Mouse (Mus musculus) retina, embryonic 14.5 days (tissue): ENCODE data around the gene Slc16a5.
"Not testable (repeated sequence)": the region's sequence is repeated elsewhere in the genome, so short reads cannot be mapped to it uniquely, and the experiment has no call there.

Experiments
- DNase-seq: peaks from one replicate; pipeline ENCODE4 v3.0.0-alpha.2; 2015; ENCODE audit warnings: low spot score

Gene Slc16a5

DNA sequence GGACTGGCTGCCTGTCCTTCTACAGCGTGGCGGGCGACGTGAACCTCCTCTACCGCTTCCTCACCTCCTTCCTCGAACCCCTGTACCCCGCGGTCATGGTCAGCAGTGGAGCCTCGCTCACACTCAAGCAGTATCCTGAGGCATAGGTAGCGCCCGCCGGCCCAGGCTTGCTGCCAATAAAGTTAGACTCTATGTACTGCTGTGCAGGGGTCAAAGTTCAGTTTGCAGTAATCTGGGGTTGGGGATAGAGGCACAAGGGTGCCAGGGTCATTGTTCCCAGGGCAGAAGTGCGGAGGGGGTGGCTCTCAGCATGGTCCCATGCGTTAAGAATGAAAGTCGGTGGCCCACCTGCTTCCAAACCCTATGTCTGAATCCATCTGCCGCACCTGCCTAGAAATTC lies 14.2 kb upstream of the Slc16a5 start:
- DNase-seq = no peak

DNA sequence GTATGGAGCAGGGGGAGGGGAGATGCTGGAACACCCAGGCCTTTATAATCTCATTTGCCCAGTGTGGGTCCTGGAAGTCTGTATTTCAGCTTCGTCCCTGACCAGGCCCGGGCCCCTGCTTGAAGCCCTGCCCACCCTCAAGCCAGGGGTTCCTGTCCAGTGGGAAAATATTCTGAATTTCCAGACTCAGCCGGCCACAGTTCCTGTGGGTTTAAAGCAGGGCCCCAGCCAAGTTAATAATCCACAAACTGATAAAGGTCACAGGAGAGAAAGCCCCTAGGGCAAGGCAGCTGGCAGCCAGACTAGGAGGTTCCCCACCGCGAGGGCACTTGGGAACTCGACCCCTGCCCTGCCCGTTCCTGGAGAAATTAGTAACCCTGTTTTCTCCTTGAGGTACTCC lies 13.3 kb upstream of the Slc16a5 start:
- no peak for DNase-seq

DNA sequence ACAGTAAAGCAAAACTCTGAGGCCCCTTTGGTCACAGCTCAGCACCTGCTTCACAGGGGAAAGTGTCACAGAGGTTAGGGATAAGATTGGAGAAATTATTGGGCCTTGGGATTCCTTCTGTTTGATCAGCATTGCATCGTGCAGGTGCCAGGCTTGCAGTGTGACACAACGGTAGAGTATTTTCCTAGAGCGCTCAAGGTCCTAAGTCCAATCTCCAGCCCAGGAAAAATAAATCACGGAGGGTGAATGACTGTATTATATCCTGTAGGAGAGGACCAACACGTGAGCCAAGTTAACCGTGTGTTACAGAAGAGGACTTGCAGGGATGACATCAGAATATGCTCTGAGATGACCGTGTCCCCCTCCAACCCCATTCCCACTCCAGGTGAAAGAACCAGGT lies 12.1 kb upstream of the Slc16a5 start:
- no peak for DNase-seq

DNA sequence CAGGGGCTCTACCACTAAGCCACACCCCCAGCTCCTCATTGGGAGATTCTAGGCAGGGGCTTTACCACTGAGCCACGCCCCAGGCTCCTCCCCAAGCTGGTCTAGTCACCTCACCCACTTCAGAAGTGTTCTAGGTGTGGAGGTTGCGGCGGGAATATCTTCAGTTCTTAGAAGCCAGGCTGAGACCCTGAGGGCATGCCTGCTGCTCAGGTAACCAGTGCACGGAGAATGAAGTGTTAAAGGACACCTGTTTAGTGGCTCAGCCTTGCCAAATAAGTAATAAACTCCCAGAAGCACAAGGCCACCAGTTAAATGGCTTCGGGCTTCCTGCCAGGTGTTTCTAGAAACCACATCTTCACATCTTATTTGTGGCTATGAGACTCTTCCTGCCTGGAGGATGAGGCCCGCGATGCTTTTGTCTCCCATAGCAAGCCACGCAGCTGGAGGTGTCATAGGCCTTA lies 10.5 kb upstream of the Slc16a5 start:
- no peak for DNase-seq

DNA sequence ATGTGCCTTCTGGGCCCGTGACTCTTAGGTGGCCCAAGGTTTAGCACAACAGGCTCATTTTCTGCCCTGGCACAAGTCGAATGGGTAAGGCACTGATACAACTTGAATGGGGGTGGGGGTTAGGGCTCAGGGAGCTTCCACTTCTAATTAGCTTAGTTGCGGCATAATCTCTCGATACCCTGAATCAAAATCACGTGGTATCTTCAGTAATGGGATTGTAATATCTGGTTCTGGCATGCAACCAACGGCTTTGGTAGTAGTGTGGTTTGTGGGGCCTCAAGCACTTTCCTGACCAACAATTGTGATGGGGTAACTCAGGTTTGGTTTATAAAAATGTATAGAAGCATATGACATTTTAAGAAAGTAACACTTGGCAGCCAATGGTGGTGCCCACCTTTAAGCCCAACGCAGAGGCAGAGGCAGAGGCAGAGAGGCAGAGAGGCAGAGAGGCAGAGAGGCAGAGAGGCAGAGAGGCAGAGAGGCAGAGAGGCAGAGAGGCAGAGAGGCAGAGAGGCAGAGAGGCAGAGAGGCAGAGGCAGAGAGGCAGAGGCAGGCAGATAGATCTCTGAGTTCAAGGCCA lies 9.9 kb upstream of the Slc16a5 start:
- DNase-seq = no peak

DNA sequence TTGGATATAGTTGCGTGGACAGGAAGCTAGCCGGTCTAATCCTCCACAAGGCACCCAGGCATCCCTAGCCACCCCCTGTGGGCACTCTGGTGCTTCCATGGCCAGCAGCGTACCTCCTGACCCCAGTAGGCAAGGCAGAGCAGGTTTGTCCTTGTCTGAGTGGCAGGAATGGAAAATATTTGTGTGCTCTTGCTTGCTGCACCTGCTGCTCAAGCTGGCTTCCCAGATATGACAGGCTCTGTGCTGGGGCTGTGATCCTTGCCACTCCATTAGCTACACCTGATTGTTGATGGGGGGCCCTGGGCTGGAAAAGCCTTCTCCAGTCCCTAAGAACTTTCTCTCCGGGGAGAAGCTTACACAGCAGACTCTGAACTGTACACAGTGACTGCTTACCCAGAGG lies 9.0 kb upstream of the Slc16a5 start:
- DNase-seq = no peak

DNA sequence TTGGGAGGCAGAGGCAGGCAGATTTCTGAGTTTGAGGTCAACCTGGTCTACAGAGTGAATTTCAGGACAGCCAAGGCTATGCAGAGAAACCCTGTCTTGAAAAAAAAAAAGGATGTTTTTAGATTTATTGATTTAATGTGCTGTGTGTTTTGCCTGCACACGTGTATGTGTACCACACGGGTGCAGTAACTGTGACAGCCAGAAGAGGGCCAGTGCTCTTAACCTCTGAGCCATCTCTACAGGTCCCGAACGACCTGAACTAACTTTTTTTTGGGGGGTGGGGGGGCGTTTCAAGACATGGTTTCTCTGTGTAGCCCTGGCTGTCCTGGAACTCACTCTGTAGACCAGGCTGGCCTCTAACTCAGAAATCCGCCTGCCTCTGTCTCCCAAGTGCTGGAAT lies 7.5 kb upstream of the Slc16a5 start:
- DNase-seq = not testable (repeated sequence)

DNA sequence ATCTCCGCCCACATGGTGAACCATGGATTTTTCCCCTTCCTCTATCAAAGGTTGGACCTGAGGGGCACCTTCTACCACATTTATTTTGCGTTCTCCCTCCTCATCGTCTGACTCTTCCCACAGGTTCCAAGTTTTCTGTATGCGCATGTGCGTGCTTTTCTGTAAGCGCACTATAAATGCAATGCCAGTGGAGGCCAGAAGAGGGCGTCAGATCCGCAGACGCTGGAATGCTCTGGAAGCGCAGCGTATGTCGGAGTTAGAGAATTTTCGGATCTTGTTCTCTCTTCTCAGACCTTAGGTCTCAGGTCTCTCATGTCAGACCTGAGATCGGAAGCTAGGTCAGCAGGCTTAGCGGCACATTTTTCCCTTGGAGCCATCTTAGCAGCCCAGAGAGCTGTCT lies 6.7 kb upstream of the Slc16a5 start:
- no peak for DNase-seq

DNA sequence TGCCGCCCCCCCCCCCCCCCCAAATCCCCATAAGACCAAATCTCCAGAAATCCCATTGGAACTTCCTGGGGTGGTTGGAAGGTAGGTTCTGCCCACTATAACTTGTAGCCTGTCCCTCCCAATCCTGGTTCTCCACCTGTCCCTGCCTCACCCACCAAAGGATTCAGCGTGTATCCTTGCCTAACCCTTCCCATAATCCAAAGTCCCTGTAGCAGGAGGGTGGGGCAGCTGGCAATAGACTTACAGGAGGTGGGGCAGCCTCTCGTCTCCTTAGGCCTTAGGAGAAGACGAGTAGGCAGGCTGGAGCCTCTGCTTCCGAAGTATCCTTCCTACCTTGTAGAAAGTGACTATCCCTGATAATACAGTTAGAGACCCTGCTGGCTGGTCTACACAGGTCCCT lies 6.1 kb upstream of the Slc16a5 start:
- DNase-seq = no peak

DNA sequence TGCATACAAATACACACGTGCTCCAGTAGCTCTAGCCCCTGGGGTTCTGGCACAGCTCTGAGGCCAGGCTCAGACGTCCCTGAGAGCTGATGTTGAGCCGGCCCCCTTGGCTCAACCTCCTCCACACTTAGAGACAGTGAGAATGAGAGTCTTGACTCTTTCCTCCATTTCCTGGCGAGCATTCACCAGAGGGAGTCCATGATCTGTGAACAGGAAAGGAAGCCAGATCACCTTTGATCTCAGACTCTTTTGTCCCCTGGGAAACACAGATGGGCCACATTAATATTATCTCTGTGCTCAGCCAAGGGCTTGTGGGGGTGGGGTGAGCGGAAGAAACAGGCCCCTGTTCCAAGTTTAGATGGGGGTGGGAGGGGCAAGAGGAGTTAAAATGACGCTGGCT lies 4.9 kb upstream of the Slc16a5 start:
- DNase-seq = no peak

DNA sequence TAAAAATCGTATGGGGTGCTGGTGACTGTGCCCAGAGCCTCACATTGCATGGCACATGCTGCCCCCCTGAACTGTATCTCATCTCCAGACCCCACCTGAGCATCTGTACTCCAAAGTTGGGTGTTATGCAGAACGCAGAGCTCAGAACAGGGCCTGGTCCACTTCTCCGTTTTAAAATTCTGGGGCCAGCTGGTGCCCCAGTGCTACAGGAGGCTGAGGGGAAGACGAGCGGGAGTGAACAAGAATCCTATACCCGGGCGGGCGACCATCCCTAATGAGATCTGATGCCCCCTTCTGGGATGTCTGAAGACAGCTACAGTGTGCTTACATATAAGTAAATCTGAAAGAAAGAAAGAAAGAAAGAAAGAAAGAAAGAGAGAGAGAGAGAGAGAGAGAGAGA lies 1.3 kb upstream of the Slc16a5 start:
- no peak for DNase-seq

DNA sequence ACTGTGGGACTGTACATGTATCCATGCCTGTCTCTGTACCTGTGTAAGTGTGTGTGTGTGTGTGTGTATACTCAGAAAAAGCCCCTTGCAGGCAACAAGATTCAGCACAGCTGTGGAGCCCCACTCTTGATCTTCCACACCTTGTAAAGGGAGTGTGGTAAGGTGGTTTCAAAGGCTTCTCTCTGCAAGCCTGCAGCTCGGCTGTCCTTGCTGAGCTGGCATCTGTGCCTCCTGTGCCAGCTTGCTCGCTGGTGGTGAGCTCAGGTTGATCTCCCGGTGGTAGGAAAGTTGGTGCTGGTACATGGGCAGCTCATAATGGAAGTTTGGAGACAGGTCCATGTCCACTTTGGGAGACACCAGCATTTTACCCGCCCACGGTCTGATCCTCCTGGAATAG lies 430 bp upstream of the Slc16a5 start:
- no peak for DNase-seq

DNA sequence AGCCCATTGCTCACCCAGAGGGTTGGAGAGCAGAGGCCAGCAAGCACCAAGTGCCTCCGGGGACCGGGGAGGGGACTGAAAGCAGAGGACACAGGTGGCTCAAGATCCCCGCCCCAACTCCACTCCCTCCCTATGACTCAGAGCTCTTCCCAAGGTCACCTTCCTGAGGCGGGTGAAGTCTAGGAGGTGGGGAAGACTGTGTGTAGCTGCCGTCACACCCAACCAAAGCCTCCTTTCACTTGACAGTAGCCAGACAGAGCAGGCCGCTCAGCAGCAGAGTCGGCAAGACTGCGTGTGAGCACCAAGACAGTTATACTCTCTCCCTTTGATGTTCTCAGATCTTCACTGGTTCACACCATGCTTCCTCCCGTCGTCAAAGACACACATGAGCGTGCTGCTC lies 1.1 kb downstream of the Slc16a5 start:
- DNase-seq = no peak

DNA sequence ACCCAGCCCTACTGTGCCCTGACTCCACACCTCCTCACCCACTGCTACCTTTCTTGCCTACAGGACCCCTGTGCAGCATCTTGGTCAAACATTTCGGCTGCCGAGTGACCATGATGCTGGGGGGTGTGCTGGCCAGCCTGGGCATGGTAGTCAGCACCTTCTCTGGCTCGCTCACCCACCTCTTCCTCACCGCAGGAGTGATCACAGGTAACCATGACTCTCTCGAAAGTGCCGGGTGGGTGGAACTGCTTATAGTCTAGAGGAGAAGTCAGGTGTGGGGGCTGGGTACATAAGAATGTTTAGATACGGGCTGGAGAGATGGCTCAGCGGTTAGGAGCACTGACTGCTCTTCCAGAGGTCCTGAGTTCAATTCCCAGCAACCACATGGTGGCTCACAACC lies 2.6 kb downstream of the Slc16a5 start:
- no peak for DNase-seq

DNA sequence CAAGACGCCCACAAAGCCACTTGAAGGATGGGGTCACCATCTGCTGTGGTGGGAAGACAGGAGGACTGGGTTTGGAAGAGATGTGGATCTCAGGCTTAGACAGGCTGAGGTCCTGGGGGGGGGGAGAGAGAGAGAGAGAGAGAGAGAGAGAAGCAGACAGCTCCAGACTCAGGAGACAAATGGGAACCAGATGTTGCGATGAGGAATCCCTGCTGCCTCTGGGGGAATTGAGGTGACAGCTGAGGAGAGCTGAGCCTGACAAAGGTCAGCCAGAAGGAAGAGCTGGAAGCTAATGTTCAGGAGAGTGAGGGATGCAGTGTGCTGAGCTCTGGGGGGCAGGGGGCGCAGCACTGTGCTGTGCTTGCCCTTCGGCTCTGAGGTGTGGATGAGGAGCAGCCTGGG lies 4.9 kb downstream of the Slc16a5 start:
- DNase-seq = peak; percentile 27

DNA sequence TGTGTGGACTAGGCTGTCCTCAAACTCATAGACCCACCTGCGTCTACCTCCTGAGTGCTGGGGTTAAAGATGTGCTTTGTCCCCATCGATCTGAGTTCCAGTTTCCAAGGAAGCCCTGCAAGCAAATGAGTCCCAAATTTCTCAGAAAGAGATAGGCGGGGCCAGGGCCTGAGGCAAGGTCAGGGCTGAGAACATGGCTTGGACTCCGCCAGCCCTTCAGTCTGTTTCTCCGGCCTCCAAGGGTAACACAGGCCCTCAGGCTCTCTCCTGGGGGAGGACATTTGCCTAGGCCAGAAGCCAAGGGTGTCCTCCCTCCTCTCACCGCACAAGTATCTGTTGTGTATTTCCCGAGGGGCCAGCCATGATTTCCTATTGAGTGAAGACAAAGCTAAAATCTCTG lies 9.9 kb downstream of the Slc16a5 start:
- no peak for DNase-seq

DNA sequence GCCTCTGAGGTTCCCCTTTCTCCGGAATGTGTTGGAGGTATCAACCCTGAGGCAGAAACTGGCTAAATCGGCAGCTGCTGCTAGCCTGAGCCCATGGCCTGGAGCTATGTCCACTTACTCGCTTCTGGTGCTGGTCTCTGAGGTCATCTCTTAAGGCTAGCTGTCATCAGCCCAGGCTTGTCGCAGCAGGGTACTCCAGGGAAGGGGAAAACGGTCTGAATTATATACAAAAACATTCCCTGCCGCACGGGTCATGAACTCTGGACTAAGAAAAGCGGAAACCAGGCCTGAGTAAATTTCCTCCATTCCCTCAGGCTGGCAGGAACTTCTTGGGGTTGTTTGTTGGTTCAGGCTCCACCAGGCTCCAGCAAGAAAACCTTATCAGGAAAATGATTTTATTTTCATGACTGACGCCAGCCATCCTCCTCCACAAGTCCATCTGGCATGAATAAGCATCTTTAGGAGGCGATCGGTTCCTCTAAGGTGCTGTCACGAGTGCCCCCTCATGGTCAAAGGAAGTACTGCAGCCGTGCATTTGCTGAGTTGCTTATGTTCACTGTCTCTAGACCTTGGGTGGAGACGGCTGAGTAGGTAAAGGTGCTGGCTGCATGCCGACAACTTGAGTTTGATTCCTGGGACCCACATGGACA lies 11.5 kb downstream of the Slc16a5 start:
- DNase-seq = peak; percentile 99

DNA sequence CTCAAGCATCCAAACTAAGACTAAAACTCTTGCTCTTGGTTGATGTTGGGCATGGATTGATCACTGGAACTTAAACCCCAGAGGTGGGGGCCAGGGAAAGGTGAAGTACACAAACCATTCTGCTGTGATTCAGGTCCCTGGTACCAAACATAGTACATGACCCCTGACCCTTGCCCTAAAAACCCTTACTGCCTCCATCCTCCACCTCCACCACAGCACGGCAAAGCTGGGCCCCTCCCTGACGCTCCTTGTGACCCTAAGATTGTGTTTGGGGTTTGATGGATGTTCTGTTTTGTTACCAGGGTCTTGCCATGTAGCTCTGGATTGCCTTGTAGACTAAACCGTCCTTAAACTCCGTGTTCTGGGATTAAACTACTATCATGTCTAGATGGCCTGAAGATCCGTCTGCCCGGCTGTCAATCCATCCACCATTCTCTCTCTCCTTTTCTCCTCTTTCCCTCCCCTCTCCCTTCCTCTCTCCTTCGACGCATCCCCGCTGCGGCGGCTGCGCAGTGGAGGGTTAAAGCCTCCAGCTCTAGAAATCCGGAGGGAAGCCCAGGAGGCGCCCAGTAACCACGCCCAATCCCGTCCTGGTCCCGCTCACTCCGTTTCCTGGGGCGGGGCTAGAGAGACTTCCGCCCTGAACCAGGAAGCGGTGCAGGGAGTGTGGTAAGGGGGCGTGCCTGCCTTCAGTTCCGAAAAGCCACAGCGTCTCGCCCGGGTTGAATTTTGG lies 12.9 kb downstream of the Slc16a5 start, which contains the start of gene Armc7:
Gene Armc7 (plus strand): TSS at position 643 of the 733 bp plus-strand sequence.
- peak; percentile 98 for DNase-seq

DNA sequence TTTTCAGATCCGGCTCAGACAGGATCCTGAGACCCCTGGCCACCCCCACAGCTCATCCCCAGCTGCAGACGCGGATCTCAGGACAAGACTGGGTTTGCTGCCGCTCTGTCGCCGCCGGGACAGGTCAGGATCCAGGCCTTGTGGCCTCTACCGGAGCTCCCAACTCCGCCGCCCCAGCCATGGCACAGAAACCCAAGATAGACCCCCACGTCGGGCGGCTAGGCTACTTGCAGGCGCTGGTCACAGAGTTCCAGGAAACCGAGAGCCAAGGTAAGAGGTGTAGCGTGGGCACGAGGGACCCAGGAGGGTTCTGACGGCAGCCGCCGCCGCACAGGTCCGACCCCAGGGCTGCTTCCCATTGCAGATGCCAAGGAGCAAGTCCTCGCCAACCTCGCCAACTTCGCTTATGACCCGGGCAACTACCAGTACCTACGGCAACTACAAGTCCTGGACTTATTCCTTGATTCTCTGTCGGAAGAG lies 13.5 kb downstream of the Slc16a5 start:
- no peak for DNase-seq

DNA sequence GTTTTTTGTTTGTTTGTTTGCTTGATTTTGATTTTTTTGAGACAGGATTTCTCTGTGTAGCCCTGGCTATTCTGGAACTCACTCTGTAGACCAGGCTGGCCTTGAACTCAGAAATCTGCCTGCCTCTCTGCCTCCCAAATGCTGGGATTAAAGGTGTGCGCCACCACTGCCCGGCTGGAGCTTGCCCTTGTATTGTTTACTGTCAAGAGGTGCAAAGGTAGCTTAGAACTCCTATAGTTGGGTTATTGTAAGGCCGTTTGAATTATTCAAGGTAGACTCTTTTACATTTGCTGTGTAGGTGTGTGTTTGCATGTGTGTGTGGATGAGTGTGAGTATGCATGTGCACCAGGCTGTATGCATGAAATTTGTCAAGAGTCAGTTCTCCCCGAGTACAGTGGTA lies 14.4 kb downstream of the Slc16a5 start:
- DNase-seq = not testable (repeated sequence)

DNA sequence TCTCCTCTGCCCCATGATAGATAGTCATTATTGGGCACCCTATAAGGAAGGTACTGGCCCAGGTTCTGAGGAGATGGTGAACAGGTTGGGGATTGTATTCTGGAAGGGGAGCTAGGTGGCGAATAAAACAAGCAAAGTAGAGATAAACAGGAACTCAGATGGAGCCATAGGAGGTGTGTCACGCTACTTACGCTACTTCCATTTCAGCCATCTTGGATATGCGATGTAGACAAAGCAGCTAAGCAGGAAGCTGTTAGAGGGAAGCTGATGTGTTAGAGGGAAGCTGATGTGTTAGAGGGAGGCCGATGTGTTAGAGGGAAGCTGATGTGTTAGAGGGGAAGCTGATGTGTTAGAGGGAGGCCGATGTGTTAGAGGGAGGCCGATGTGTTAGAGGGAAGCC lies 15.1 kb downstream of the Slc16a5 start:
- not testable (repeated sequence) for DNase-seq

DNA sequence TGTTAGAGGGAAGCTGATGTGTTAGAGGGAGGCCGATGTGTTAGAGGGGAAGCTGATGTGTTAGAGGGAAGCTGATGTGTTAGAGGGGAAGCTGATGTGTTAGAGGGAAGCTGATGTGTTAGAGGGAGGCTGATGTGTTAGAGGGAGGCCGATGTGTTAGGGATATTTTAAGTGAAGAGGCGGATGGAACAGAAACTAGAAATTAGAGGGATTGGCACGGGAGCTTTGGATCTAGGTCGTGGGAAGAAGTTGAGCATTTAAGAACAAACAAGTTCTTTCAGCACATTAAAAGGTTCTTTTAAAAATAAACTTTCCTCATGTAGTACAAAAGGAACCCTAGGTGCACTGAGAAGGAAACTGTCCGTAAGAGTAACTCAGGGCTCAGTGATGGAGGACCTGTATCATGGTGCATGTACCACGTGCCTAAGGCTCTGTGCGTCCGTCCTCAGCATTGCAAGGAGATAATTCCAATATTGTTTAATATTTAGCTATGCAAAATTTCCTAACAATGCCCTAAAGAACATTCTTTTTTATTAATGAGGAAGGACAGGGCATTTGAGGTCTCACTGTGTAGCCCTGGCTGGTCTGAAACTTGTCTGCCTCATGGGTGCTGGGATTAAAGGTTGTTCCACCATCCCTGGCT lies 16.1 kb downstream of the Slc16a5 start:
- no peak for DNase-seq
